Mouse (Mus musculus): Measurements from ENCODE around the gene Egf.

GRCm38 (mm10) chr3:129675923-129676322, 79.2 kb downstream of the Egf start:
- no peak for TF ChIP-seq TAL1 (IDR thresholded peaks at IDR 0.05; ENCODE audit: low read length)
- no peak for TF ChIP-seq GATA1 (IDR thresholded peaks at IDR 0.05; ENCODE audit: low read length)

Data from erythroblast, embryonic 14.5 days (primary cell).